Mouse (Mus musculus) lung, embryonic 15.5 days (tissue): ENCODE results near the gene 5730522E02Rik. TPM values are rescaled to one million over a fixed set of nuclear protein-coding genes. Genes with fewer than 3 reads are reported as not detected.
"Not testable (repeated sequence)": the region's sequence is repeated elsewhere in the genome, so short reads cannot be mapped to it uniquely, and the experiment has no call there.

Experiments
- ATAC-seq: fragments of 200-750 bp; cut with Nextera tagmentation; 2 replicates; pipeline ENCODE4 v1.8.0; 2017; ENCODE audit warnings: moderate number of reproducible peaks, borderline replicate concordance; ENCODE audit not compliant: low FRiP score, low TSS enrichment; ENCODE audit errors: extremely low read depth
- H3K27ac ChIP-seq: fragments of 300-500 bp; sonication (generic); 2 replicates; pipeline ENCODE4 v1.5.1; 2015; ENCODE audit warnings: moderate library complexity, mild to moderate bottlenecking, inconsistent platforms
- H3K27me3 ChIP-seq: fragments of 300-500 bp; sonication (generic); 2 replicates; pipeline ENCODE4 v1.6.1; 2015; ENCODE audit warnings: inconsistent platforms
- H3K36me3 ChIP-seq: fragments of 300-500 bp; sonication (generic); 2 replicates; pipeline ENCODE4 v1.6.1; 2015; ENCODE audit warnings: inconsistent platforms
- H3K4me1 ChIP-seq: fragments of 300-500 bp; sonication (generic); 2 replicates; pipeline ENCODE4 v1.6.1; 2015; ENCODE audit warnings: inconsistent platforms
- H3K4me2 ChIP-seq: fragments of 300-500 bp; sonication (generic); 2 replicates; pipeline ENCODE4 v1.6.1; 2015; ENCODE audit warnings: inconsistent platforms, mild to moderate bottlenecking, moderate library complexity
- H3K4me3 ChIP-seq: fragments of 300-500 bp; sonication (generic); 2 replicates; pipeline ENCODE4 v1.5.1; 2015; ENCODE audit warnings: mild to moderate bottlenecking, inconsistent platforms
- H3K9ac ChIP-seq: fragments of 300-500 bp; sonication (generic); 2 replicates; pipeline ENCODE4 v1.6.1; 2015; ENCODE audit warnings: inconsistent platforms
- H3K9me3 ChIP-seq: fragments of 300-500 bp; sonication (generic); 2 replicates; pipeline ENCODE4 v1.6.1; 2016; ENCODE audit warnings: inconsistent platforms
- WGBS: fragments of 180-500 bp; shearing (Covaris S2); methylation state at CpG from one replicate; pipeline ENCODE4 v1.1.7; 2015; 5-methylcytosine and 5-hydroxymethylcytosine counted together
- polyA plus RNA-seq: library from polyadenylated mRNA; unstranded; fragments of >200 nt; fragmentation: Nextera tagmentation; extraction: Ambion mirVana; gene quantifications from 2 replicates; pipeline ENCODE4 v1.2.1, GENCODE M21; 2015

5730522E02Rik gene
- 2.1 and 2.3 TPM in 2 replicates for polyA plus RNA-seq

DNA sequence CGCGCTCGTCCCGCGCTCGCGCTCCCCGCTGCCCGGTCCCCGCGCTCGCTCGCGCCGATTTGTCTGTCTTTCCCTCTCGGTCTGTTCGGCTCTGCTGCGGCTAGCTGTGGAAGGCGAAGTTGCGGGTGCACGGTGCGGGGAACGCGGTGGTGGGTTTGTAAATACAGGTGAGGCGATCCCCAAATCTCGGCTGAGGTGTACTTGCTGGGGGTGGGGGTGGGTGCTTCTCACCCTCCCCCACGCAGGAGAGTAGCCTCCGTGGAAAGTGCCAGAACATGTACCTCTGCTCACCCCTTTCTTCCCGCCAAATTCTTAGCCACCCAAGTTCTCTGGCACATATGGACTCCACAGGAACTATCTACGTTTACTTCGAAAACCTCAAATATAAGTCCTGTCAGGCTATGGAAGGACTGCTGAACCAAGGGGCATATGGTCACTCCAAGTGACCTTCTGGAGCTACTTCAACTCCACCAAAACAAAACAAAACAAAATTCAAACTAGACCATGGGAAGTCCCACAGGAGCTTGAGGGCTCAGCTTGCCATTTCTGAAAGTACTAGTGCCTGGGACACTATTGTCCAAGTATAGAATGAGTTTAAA is at the start of gene 5730522E02Rik:
Gene 5730522E02Rik, minus strand, starts transcription at position 182 of the 599 bp plus-strand sequence.
- Histone ChIP-seq H3K9ac (peak within 1 kb of the TSS; percentile 88), H3K36me3 (no peaks in the 10 kb centered on the region), H3K27me3 (no peaks in the 10 kb centered on the region), H3K4me3 (peak within 1 kb of the TSS; percentile 65), H3K9me3 (no peaks in the 10 kb centered on the region), H3K4me1 (no peaks in the 10 kb centered on the region), H3K27ac (peak within 1 kb of the TSS; percentile 92), H3K4me2 (peak within 1 kb of the TSS; percentile 84)
- ATAC-seq, result peak; percentile 57
- 3% methylated on average over 30 of the region's 31 CpGs for WGBS

- WGBS, result 74% methylated on average over 1 of the region's 1 CpGs
- H3K4me3 ChIP-seq, result no peak overlapping the region
- no peaks in the 10 kb centered on the region for H3K4me1 ChIP-seq
- no peak for ATAC-seq
- no peaks in the 10 kb centered on the region for H3K9me3 ChIP-seq
- no peak overlapping the region for H3K27ac ChIP-seq
- no peak overlapping the region for H3K9ac ChIP-seq
- H3K4me2 ChIP-seq, result no peak overlapping the region
- H3K27me3 ChIP-seq, result no peaks in the 10 kb centered on the region
- no peaks in the 10 kb centered on the region for H3K36me3 ChIP-seq
These were observed 26.0 kb upstream of the 5730522E02Rik start for GRCm38 (mm10) chr11:26236540-26236939.

DNA sequence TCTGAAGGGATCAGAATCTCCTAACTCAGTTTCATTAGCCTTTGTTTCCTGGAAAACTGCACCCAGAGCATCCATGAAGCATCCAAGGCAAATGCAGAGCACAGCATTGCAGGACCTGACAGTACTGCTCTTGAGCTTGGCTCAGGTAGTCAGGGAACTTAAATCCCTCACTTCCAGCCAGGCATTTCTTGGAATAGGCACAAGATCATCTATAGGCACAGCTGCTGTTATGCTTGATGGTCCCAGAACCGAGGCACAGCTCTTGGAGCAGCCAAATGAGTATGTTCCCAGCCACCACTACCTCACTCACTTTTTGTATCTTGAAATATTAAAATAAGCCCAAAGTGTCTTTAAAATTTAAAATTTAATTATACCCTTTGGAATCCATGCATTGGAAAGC is 19.3 kb upstream of the 5730522E02Rik start:
- WGBS, result 77% methylated on average over 1 of the region's 1 CpGs
- no peaks in the 10 kb centered on the region for H3K4me1 ChIP-seq

DNA sequence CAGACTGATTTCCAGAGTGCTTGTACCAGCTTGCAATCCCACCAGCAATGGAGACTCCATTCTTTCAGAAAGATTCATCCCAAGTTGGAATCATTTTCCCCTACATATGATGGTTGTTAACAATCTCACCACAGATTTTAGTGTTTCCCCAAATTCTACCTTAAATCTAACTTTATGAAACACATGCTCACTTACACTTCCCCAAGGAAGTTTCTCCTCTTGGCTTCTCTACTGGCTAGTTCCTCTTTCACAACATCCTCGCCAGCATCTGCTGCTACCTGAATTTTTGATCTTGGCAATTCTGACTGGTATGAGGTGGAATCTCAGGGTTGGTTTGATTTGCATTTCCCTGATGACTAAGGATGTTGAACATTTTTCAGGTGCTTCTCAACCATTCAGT is 3.1 kb upstream of the 5730522E02Rik start:
- 86% methylated on average over 1 of the region's 1 CpGs for WGBS
- not testable (repeated sequence) for H3K27me3 ChIP-seq, H3K4me1 ChIP-seq, H3K36me3 ChIP-seq, H3K9ac ChIP-seq, H3K4me2 ChIP-seq, H3K9me3 ChIP-seq, H3K4me3 ChIP-seq, H3K27ac ChIP-seq, ATAC-seq

More for the DNA sequence above, 19.3 kb upstream of the 5730522E02Rik start:
- Histone ChIP-seq H3K27me3 (no peaks in the 10 kb centered on the region), H3K36me3 (no peaks in the 10 kb centered on the region), H3K27ac (no peak overlapping the region), H3K4me2 (no peak overlapping the region), H3K4me3 (no peak overlapping the region), H3K9me3 (no peaks in the 10 kb centered on the region), H3K9ac (no peak overlapping the region)
- no peak for ATAC-seq

- peak; percentile 94 for ATAC-seq
- peak overlapping the region; percentile 84 for H3K4me2 ChIP-seq
These were observed 567 bp downstream of the 5730522E02Rik start for GRCm38 (mm10) chr11:26209811-26210581.

DNA sequence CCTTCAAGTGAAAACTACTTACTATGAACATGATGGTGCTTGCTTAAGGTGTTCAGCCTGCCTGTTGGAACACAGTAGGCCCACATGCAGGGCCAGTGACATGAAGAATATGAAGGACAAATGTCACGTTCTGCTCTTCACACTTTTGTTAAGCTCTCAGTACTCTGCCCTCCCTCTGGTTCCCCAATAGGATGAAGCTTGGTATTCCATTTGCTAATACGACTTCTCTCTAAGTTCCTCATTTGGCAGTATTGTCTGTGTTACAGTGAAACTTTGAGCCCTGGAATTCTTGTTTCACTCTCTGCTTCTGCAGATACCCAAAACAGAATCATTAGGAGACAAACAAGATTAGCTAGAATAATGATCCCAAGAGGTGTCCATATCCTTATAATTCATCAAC is 7.1 kb downstream of the 5730522E02Rik start:
- WGBS, result 83% methylated on average over 2 of the region's 2 CpGs
- no peaks in the 10 kb centered on the region for H3K4me1 ChIP-seq
- no peak overlapping the region for H3K4me3 ChIP-seq
- no peak for ATAC-seq
- no peaks in the 10 kb centered on the region for H3K9me3 ChIP-seq
- no peak overlapping the region for H3K27ac ChIP-seq
- no peaks in the 10 kb centered on the region for H3K36me3 ChIP-seq
- no peak overlapping the region for H3K4me2 ChIP-seq
- H3K9ac ChIP-seq, result no peak overlapping the region
- H3K27me3 ChIP-seq, result no peaks in the 10 kb centered on the region

More at GRCm38 (mm10) chr11:26209811-26210581, 567 bp downstream of the 5730522E02Rik start:
- Histone ChIP-seq H3K27ac (peak overlapping the region; percentile 92), H3K4me1 (no peaks in the 10 kb centered on the region), H3K9me3 (no peaks in the 10 kb centered on the region), H3K27me3 (no peaks in the 10 kb centered on the region), H3K9ac (peak overlapping the region; percentile 88), H3K4me3 (peak overlapping the region; percentile 65), H3K36me3 (no peaks in the 10 kb centered on the region)
- WGBS, result 2% methylated on average over 36 of the region's 73 CpGs

DNA sequence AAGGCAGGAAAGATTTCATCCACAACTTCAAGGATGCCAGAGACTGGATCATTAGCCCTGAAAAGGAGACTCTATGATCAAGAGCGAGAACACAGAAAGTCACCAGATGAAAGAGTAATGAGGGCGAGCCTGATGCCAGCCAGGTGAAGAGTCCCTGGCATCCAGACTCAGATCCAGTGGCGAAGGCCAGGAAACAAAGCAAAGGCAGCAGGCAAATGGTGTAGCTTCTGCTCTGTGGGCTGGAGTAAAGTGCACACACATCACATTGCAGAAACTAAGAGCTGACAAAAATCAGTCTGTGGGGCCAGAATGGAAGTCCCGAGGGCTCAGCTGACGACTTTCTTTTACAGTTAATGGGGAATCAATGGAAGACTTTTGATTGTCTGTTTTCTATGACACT is 7.7 kb downstream of the 5730522E02Rik start:
- no peak for ATAC-seq
- no peak overlapping the region for H3K4me2 ChIP-seq
- no peaks in the 10 kb centered on the region for H3K27me3 ChIP-seq
- H3K9ac ChIP-seq, result no peak overlapping the region
- H3K4me1 ChIP-seq, result no peaks in the 10 kb centered on the region
- WGBS, result 81% methylated on average over 5 of the region's 5 CpGs
- H3K36me3 ChIP-seq, result no peaks in the 10 kb centered on the region
- H3K27ac ChIP-seq, result no peak overlapping the region
- no peak overlapping the region for H3K4me3 ChIP-seq
- H3K9me3 ChIP-seq, result no peaks in the 10 kb centered on the region

GRCm38 (mm10) chr11:26201778-26202097 is 8.8 kb downstream of the 5730522E02Rik start:
- no peaks in the 10 kb centered on the region for H3K27me3 ChIP-seq
- no peaks in the 10 kb centered on the region for H3K36me3 ChIP-seq
- H3K4me1 ChIP-seq, result no peaks in the 10 kb centered on the region
- no peak for ATAC-seq
- H3K9ac ChIP-seq, result no peak overlapping the region
- H3K9me3 ChIP-seq, result no peaks in the 10 kb centered on the region
- H3K27ac ChIP-seq, result no peak overlapping the region
- no peak overlapping the region for H3K4me3 ChIP-seq
- H3K4me2 ChIP-seq, result no peak overlapping the region

DNA sequence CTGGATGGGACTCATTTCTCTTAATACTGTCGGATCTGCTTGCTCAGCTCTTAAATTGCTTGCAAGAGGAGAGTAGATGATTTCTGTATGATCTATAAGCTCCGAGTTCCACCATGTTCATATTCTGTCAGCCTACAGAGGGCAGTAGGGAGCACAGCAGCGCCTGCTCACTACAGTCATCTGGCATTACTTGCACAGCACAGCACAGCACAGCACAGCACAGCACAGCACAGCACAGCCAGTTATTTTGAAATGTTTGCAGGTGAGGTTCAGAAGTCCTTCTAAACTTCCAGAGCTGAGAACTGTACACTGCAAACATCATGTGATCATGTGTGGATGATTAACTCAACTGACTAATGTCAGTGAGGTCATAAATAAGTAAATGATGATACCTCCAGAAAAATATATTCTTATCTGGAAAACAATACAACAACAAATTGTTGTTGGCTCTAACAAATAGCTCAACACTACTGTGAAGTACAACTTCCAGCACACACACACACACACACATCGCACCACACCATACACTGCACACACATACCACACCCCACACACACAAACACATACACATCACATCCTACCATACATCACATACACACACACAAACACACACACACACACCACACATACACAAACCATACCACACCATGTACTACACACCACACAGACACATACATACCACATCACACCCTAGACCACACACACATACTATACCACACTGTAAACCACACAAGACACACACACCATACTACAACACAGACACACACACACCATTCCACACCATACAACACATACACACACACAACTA is 9.4 kb downstream of the 5730522E02Rik start:
- Histone ChIP-seq H3K9ac (no peak overlapping the region), H3K4me3 (no peak overlapping the region), H3K27me3 (no peaks in the 10 kb centered on the region), H3K4me2 (no peak overlapping the region), H3K4me1 (no peaks in the 10 kb centered on the region), H3K9me3 (no peaks in the 10 kb centered on the region), H3K36me3 (no peaks in the 10 kb centered on the region), H3K27ac (no peak overlapping the region)
- 52% methylated on average over 4 of the region's 4 CpGs for WGBS
- ATAC-seq, result no peak

- Histone ChIP-seq H3K4me1 (no peaks in the 10 kb centered on the region), H3K9ac (no peak overlapping the region), H3K4me2 (no peak overlapping the region), H3K9me3 (no peaks in the 10 kb centered on the region), H3K27ac (no peak overlapping the region), H3K36me3 (no peaks in the 10 kb centered on the region), H3K4me3 (no peak overlapping the region), H3K27me3 (no peaks in the 10 kb centered on the region)
- WGBS, result 73% methylated on average over 3 of the region's 3 CpGs
- no peak for ATAC-seq
These were observed 15.1 kb downstream of the 5730522E02Rik start for GRCm38 (mm10) chr11:26195468-26195867.

DNA sequence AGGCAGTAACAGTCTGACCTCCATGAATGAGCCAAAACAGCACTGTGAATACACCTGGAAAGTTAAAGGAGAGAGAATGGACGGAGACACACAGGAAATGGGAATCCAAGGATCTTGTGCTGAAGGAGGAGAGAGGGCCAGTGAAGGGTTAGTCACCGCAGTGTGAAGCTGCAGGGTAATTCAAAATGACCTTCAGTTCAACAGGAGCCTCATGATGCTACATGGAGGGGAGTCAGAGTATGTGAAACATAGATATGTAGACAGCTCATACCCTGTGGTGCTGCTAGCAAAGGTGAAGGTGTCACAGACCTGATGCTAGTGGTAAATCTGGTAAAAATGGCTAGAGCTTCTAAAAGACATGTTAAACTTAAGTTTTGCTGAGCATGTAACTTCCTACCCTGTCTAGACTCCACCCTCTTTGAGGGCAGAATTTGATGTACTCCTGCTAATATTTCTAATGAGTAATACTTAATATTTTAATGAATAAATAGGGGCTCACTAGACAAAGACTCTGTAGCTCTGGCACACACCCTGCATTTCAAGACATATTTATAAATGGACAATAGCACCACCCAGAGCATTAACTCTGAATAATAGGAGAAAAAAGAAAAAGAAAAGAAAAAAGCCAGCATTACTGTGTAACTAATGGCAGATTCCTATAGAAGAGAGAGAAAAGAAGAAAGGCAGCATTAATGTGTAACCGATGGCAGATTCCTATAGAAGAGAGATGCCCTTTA is 23.2 kb downstream of the 5730522E02Rik start:
- Histone ChIP-seq H3K4me3 (no peak overlapping the region), H3K27me3 (no peaks in the 10 kb centered on the region), H3K9me3 (no peaks in the 10 kb centered on the region), H3K4me1 (no peaks in the 10 kb centered on the region), H3K27ac (no peak overlapping the region), H3K4me2 (no peak overlapping the region), H3K36me3 (no peaks in the 10 kb centered on the region), H3K9ac (no peak overlapping the region)
- WGBS, result 82% methylated on average over 3 of the region's 3 CpGs
- ATAC-seq, result no peak
